28 mouse cellular contexts compared by ENCODE assay signal in the genomic region with DNA sequence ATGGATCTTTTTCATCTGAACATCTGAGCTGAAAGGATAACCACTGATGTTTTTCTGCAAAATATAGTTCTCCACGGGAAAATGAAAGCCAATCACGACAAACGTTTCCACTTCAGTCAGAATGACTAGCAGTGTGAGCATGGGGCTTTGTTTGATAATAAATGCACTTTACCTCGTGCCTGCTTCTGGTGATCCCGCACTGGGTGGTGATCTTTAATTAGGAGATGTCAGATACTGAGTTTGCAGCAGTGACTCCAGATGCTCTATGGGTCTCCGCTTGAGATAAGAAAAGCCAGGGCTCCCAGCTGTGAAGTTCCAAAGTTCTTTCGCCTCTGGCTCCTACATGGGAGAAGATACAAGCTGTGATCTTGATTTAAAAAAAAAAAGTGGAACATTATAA.
DNase-seq lines count a peak whose midpoint lies in the region; ATAC-seq lines count a peak whose summit lies in the region.
"Had no signal": no experiment of that assay in that cellular context is flagged by ENCODE, and none has a peak within 500 bp of the region (broad histone marks: within the 10 kb centered on the region; RNA-seq: fewer than 3 reads in every experiment).

No protein-coding gene starts in this region.

- peak; percentile 62 for DNase-seq in forebrain, embryonic 14.5 days (ENCODE audit: low spot score)
- no peak for DNase-seq in forebrain, embryonic 11.5 days (ENCODE audit: low spot score)
- no peak for DNase-seq in midbrain, embryonic 11.5 days (ENCODE audit: low spot score, missing footprints)
- peak; percentile 2 for DNase-seq in brain, adult 2 months (ENCODE audit: low read depth, low spot score)
- peak; percentile 10 for DNase-seq in brain, embryonic 18.5 days (ENCODE audit: low read depth, low spot score)
- DNase-seq in Muller cell, postnatal 12 days (ENCODE audit: inconsistent ontology term): no peak
- DNase-seq: adrenal gland, adult 2 months; adrenal gland, postnatal 14 days; B cell, adult 2 months; cerebellum, adult 11 months; cerebellum, adult 2 months; cerebellum, adult 9-11 months; cerebellum, postnatal 25 days; gastrocnemius, postnatal 10 days; gastrocnemius, postnatal 36 days; heart, adult 2 months; heart, postnatal 14 days; heart, postnatal 4 days had no signal

- no peak overlapping the region for H3K4me3 ChIP-seq in forebrain, embryonic 14.5 days (ENCODE audit: low read depth, low read length)
- H3K4me3 ChIP-seq in forebrain, embryonic 11.5 days (ENCODE audit: low read depth, low read length): no peak overlapping the region
- H3K4me3 ChIP-seq in midbrain, embryonic 13.5 days (replicated peaks): no peak overlapping the region
- no peak overlapping the region for H3K4me3 ChIP-seq in midbrain, embryonic 11.5 days (ENCODE audit: low read depth, low read length)
- H3K4me3 ChIP-seq: embryonic facial prominence, embryonic 12.5 days; embryonic facial prominence, embryonic 15.5 days; heart, adult 2 months; heart, embryonic 10.5 days; heart, embryonic 13.5 days had no signal

- H3K4me1 ChIP-seq in forebrain, embryonic 14.5 days (ENCODE audit: control insufficient read depth, insufficient read depth, low read length): no peaks in the 10 kb centered on the region
- no peaks in the 10 kb centered on the region for H3K4me1 ChIP-seq in forebrain, embryonic 11.5 days (replicated peaks; ENCODE audit: control insufficient read depth, insufficient read depth, low read length)
- no peaks in the 10 kb centered on the region for H3K4me1 ChIP-seq in midbrain, embryonic 13.5 days (replicated peaks)
- H3K4me1 ChIP-seq in midbrain, embryonic 11.5 days (ENCODE audit: control insufficient read depth, insufficient read depth, low read length): no peaks in the 10 kb centered on the region
- H3K4me1 ChIP-seq: embryonic facial prominence, embryonic 12.5 days; embryonic facial prominence, embryonic 15.5 days; heart, embryonic 10.5 days; heart, embryonic 13.5 days had no signal

- 57% methylated on average over 7 of the region's 7 CpGs for WGBS in forebrain, embryonic 14.5 days
- 64% methylated on average over 7 of the region's 7 CpGs for WGBS in forebrain, embryonic 11.5 days
- 55% methylated on average over 7 of the region's 7 CpGs for WGBS in midbrain, embryonic 13.5 days
- 68% methylated on average over 7 of the region's 7 CpGs for WGBS in midbrain, embryonic 11.5 days

- H3K9me3 ChIP-seq in forebrain, embryonic 14.5 days (replicated peaks; ENCODE audit: control insufficient read depth, low read length): no peaks in the 10 kb centered on the region
- no peaks in the 10 kb centered on the region for H3K9me3 ChIP-seq in forebrain, embryonic 11.5 days (ENCODE audit: control insufficient read depth, low read length)
- no peaks in the 10 kb centered on the region for H3K9me3 ChIP-seq in midbrain, embryonic 13.5 days
- H3K9me3 ChIP-seq in midbrain, embryonic 11.5 days (ENCODE audit: control insufficient read depth, low read length): no peaks in the 10 kb centered on the region
- H3K9me3 ChIP-seq: embryonic facial prominence, embryonic 12.5 days; embryonic facial prominence, embryonic 15.5 days; heart, embryonic 10.5 days; heart, embryonic 13.5 days had no signal

- no peaks in the 10 kb centered on the region for H3K27me3 ChIP-seq in forebrain, embryonic 14.5 days (replicated peaks; ENCODE audit: control insufficient read depth, insufficient read depth, low read length)
- H3K27me3 ChIP-seq in forebrain, embryonic 11.5 days (ENCODE audit: control insufficient read depth, insufficient read depth, low read length): no peaks in the 10 kb centered on the region
- H3K27me3 ChIP-seq in midbrain, embryonic 13.5 days: no peaks in the 10 kb centered on the region
- no peaks in the 10 kb centered on the region for H3K27me3 ChIP-seq in midbrain, embryonic 11.5 days (ENCODE audit: control insufficient read depth, insufficient read depth, low read length)
- H3K27me3 ChIP-seq: CH12.LX; embryonic facial prominence, embryonic 12.5 days; embryonic facial prominence, embryonic 15.5 days; heart, embryonic 13.5 days had no signal

- H3K27ac ChIP-seq in forebrain, embryonic 14.5 days (ENCODE audit: low read depth, low read length): no peak overlapping the region
- no peak overlapping the region for H3K27ac ChIP-seq in forebrain, embryonic 11.5 days (ENCODE audit: low read depth, low read length)
- H3K27ac ChIP-seq in midbrain, embryonic 13.5 days: no peak overlapping the region
- no peak overlapping the region for H3K27ac ChIP-seq in midbrain, embryonic 11.5 days (ENCODE audit: low read depth, low read length)
- H3K27ac ChIP-seq: embryonic facial prominence, embryonic 12.5 days; embryonic facial prominence, embryonic 15.5 days; heart, adult 2 months; heart, embryonic 10.5 days; heart, embryonic 13.5 days; hindbrain, embryonic 14.5 days; hindbrain, postnatal 0 days had no signal

- no peaks in the 10 kb centered on the region for H3K36me3 ChIP-seq in forebrain, embryonic 14.5 days (ENCODE audit: control insufficient read depth, insufficient read depth, low read length)
- no peaks in the 10 kb centered on the region for H3K36me3 ChIP-seq in forebrain, embryonic 11.5 days (ENCODE audit: control insufficient read depth, insufficient read depth, low read length)
- H3K36me3 ChIP-seq in midbrain, embryonic 13.5 days: no peaks in the 10 kb centered on the region
- H3K36me3 ChIP-seq in midbrain, embryonic 11.5 days (ENCODE audit: control insufficient read depth, insufficient read depth, low read length): no peaks in the 10 kb centered on the region
- H3K36me3 ChIP-seq: embryonic facial prominence, embryonic 12.5 days; embryonic facial prominence, embryonic 15.5 days; G1E; heart, embryonic 10.5 days; heart, embryonic 13.5 days had no signal

- no peak overlapping the region for H3K4me2 ChIP-seq in forebrain, embryonic 14.5 days (ENCODE audit: low read length)
- H3K4me2 ChIP-seq in forebrain, embryonic 11.5 days (ENCODE audit: low read depth, low read length, severe bottlenecking): no peak overlapping the region
- H3K4me2 ChIP-seq in midbrain, embryonic 13.5 days (replicated peaks): no peak overlapping the region
- no peak overlapping the region for H3K4me2 ChIP-seq in midbrain, embryonic 11.5 days
- H3K4me2 ChIP-seq: embryonic facial prominence, embryonic 12.5 days; embryonic facial prominence, embryonic 15.5 days; heart, embryonic 13.5 days; hindbrain, embryonic 14.5 days had no signal

- ATAC-seq in forebrain, embryonic 14.5 days: peak; percentile 66
- ATAC-seq in forebrain, embryonic 11.5 days (replicated peaks; ENCODE audit: low FRiP score): no peak
- ATAC-seq in midbrain, embryonic 13.5 days: 0 out of 2 replicates have a peak, but pooled peaks have one; percentile 27
- ATAC-seq in midbrain, embryonic 11.5 days (ENCODE audit: low FRiP score): no peak
- ATAC-seq: hindbrain, postnatal 0 days; intestine, postnatal 0 days had no signal

- H3K9ac ChIP-seq in forebrain, embryonic 14.5 days (ENCODE audit: low read length): no peak overlapping the region
- H3K9ac ChIP-seq in forebrain, embryonic 11.5 days (ENCODE audit: low read length): no peak overlapping the region
- no peak overlapping the region for H3K9ac ChIP-seq in midbrain, embryonic 13.5 days (replicated peaks)
- no peak overlapping the region for H3K9ac ChIP-seq in midbrain, embryonic 11.5 days (ENCODE audit: low read length)
- H3K9ac ChIP-seq: embryonic facial prominence, embryonic 12.5 days; embryonic facial prominence, embryonic 15.5 days; heart, embryonic 13.5 days; hindbrain, embryonic 14.5 days had no signal

Comparison
In these comparisons a context has a peak if more than half of its experiments do, and no peak if none do; other contexts are left out.
1. ATAC-seq: peak in forebrain, embryonic 14.5 days (single experiment) and midbrain, embryonic 13.5 days (single experiment); none in forebrain, embryonic 11.5 days (single experiment) and midbrain, embryonic 11.5 days (single experiment).
2. DNase-seq: peak in forebrain, embryonic 14.5 days (single experiment), brain, adult 2 months (single experiment) and brain, embryonic 18.5 days (single experiment); none in forebrain, embryonic 11.5 days (single experiment), midbrain, embryonic 11.5 days (single experiment) and Muller cell, postnatal 12 days (single experiment).